Mouse (Mus musculus) liver, adult 2 months (tissue): ENCODE data around the gene Copg2. TPM values are rescaled to one million over a fixed set of nuclear protein-coding genes. Genes with fewer than 3 reads are reported as not detected.

Experiments
- DNase-seq: peaks from one replicate; pipeline ENCODE4 v3.0.0-alpha.2; 2011; ENCODE audit warnings: low read depth, low spot score; ENCODE audit errors: extremely low read depth
- H3K27ac ChIP-seq: fragments of 200-500 bp; replicated peaks from 2 replicates; pipeline ENCODE4 v1.5.1; 2012; ENCODE audit warnings: low read depth, mild to moderate bottlenecking, control low read depth, inconsistent platforms, low read length; ENCODE audit not compliant: insufficient read depth
- H3K27me3 ChIP-seq: fragments of 200-500 bp; 2 replicates; pipeline ENCODE4 v1.6.1; 2012; ENCODE audit warnings: mild to moderate bottlenecking, moderate library complexity, low read length, inconsistent platforms; ENCODE audit not compliant: control insufficient read depth, insufficient read depth
- H3K36me3 ChIP-seq: fragments of 200-500 bp; 2 replicates; pipeline ENCODE4 v1.6.1; 2012; ENCODE audit warnings: low read length, inconsistent platforms; ENCODE audit not compliant: control insufficient read depth, insufficient read depth
- H3K4me1 ChIP-seq: fragments of 200-500 bp; 2 replicates; pipeline ENCODE4 v1.6.1; 2011; ENCODE audit warnings: low read length; ENCODE audit not compliant: control insufficient read depth, insufficient read depth
- H3K4me3 ChIP-seq: fragments of 200-500 bp; 2 replicates; pipeline ENCODE4 v1.5.1; 2011; ENCODE audit warnings: low read depth, mild to moderate bottlenecking, control low read depth, low read length, moderate library complexity; ENCODE audit not compliant: insufficient read depth
- H3K79me2 ChIP-seq: fragments of 200-500 bp; 2 replicates; pipeline ENCODE4 v1.6.1; 2012; ENCODE audit warnings: inconsistent platforms, mild to moderate bottlenecking, low read length, moderate library complexity; ENCODE audit not compliant: control insufficient read depth, insufficient read depth
- H3K9ac ChIP-seq: fragments of 200-500 bp; 2 replicates; pipeline ENCODE4 v1.6.1; 2012; ENCODE audit warnings: low read depth, mild to moderate bottlenecking, control low read depth, inconsistent platforms, low read length
- CTCF ChIP-seq: fragments of 200-500 bp; IDR thresholded peaks from 2 replicates; pipeline ENCODE4 v1.5.1; 2011; ENCODE audit warnings: low read depth, low read length, control low read depth
- POLR2A ChIP-seq: fragments of 200-500 bp; IDR thresholded peaks from 2 replicates; pipeline ENCODE4 v1.6.1; 2011; ENCODE audit warnings: low read length, control low read depth; ENCODE audit not compliant: insufficient read depth; ENCODE audit errors: extremely low read depth
- WGBS: fragments of 180-500 bp; shearing (Covaris S2); methylation state at CpG from one replicate; pipeline ENCODE4 v1.1.7; 2018; 5-methylcytosine and 5-hydroxymethylcytosine counted together
- polyA plus RNA-seq: library from polyadenylated mRNA; depleted of rRNA; stranded (reverse); fragments of >200 nt; gene quantifications from 2 replicates; pipeline ENCODE4 v1.2.3, GENCODE M21; 2012
- total RNA-seq: library from RNA; depleted of rRNA; stranded (reverse); fragments of >200 nt; gene quantifications from 2 replicates; pipeline ENCODE4 v1.2.3, GENCODE M21; 2014

Copg2 gene
- total and polyA plus RNA-seq, 2 experiments = 7.5 to 26.9 TPM

DNA sequence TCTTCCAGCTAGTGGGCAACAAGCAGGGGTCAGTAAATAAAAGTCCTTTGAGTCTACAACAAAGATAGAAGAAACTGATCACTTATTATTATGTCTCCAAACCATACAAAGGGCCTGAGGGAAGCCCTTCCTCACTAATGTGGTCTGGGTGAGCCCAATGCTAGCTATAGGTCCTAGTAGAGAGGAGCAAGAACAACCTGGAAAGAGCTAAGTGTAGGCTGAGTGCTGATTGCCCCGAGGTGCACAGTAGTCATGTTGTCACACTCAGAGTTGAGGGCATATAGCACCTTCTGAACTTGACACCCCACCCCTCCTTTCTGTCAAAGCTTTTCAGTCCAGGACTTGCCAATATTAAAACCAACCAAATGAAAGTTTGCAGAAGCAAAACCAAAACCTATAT, 146.7 kb downstream of the Copg2 start:
- peaks cover 27% of the 10 kb centered on the region for H3K36me3 ChIP-seq
- no peak overlapping the region for H3K27ac ChIP-seq
- H3K27me3 ChIP-seq = no peaks in the 10 kb centered on the region
- H3K9ac ChIP-seq = no peak overlapping the region
- no peak overlapping the region for H3K4me3 ChIP-seq
- 74% methylated on average over 1 of the region's 1 CpGs for WGBS
- no peak for DNase-seq
- TF ChIP-seq CTCF (no peak), POLR2A (no peak)
- H3K4me1 ChIP-seq = no peaks in the 10 kb centered on the region
- H3K79me2 ChIP-seq = no peaks in the 10 kb centered on the region

DNA sequence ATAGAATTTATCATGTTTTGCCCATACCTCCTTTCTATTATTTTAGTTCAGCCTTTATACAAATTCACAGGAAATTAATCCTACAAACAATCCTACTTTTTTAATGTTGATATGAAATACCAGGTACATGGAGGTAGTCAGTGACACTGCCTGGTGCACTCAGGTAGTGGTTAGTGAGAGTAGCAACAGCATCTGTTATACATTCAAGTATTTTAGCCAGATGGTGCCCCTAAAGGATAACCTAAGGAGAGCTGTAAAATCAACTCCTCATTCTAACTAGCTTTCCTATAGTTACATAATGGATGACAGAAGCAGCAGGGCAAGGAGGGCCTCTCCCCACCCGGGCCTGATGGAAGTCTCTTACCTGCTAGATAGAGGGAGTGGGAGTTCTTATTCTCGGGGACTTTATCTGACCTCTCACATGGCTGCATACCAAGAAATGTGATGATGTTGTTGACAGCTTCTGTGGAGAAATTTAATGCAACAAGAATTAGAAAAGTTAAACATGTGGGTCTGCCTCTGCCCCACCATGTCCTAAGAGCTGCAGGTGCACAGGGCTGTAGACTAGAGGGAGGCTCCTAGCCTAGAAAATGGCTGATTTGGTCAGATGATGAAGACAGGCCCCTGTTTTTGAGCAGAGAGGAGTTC, 147.4 kb downstream of the Copg2 start:
- Histone ChIP-seq H3K4me1 (no peaks in the 10 kb centered on the region), H3K36me3 (peaks cover 30% of the 10 kb centered on the region), H3K27ac (no peak overlapping the region), H3K79me2 (no peaks in the 10 kb centered on the region), H3K9ac (no peak overlapping the region), H3K4me3 (no peak overlapping the region), H3K27me3 (no peaks in the 10 kb centered on the region)
- 85% methylated on average over 2 of the region's 2 CpGs for WGBS
- no peak for TF ChIP-seq CTCF
- no peak for TF ChIP-seq POLR2A
- no peak for DNase-seq

DNA sequence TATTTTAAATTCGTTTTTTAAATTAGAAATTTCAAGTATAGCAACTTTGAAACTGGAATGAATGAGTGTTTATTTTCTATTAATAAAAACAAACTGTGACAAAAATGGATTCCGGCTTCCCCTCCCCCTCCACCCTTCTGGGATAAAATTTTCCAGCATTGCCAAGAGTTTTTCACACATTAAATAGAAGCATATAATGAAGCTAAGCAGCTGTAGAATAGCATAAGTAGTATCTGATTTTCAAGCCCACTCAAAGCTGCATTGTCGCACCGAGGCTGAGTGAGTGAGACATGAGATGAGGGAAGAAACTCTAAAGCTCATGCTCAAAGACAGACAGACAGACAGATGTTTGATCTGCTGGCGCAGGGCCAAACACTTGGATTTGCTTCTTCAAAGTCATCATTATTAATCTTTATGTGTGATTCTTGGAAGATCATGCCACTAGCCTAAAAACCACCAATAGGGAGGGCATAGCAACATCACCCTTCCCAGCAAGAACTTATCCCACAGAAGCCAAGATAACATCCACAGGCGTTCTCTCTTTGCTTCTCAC, 148.2 kb downstream of the Copg2 start:
- no peak overlapping the region for H3K27ac ChIP-seq

DNA sequence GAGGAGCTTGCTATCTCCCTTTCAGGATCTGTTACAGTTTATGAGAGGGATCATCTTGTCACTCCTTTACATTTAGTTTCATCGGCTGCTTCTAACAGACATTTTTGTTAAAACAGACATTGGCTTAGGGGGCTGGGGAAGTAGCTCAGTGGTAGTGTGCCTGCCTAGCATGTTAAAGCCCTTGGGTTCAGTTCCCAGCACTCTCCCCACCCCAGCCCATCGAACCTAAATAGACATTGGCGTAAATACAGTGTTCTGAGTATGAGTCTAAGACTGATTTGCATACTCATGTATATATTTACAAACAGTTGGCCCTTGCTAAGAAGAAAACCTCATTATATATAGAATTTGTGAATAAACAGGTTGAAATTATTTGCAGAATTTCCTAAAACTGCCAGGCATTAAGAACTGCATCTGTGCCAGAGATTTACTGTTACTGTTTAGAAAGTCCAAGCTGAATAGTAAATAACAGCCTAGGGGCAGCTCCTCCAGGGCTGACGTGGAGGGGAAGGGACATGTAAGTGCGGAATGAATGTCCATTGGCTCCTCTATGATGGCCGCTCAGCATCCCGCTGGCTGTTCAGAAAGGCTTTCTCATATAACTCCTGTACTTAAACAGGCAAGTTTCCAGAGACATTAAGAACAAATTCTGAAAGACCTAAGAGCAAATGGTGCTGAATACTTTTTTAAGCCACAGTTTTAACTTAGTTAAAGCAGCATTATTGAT, 148.8 kb downstream of the Copg2 start:
- DNase-seq = no peak
- 93% methylated on average over 7 of the region's 7 CpGs for WGBS
- no peak for TF ChIP-seq POLR2A

More for the DNA sequence above, 148.2 kb downstream of the Copg2 start:
- Histone ChIP-seq H3K79me2 (no peaks in the 10 kb centered on the region), H3K27me3 (no peaks in the 10 kb centered on the region), H3K4me3 (no peak overlapping the region), H3K4me1 (no peaks in the 10 kb centered on the region), H3K36me3 (peaks cover 33% of the 10 kb centered on the region), H3K9ac (no peak overlapping the region)
- TF ChIP-seq CTCF (no peak), POLR2A (no peak)
- no peak for DNase-seq
- WGBS = 93% methylated on average over 6 of the region's 6 CpGs

DNA sequence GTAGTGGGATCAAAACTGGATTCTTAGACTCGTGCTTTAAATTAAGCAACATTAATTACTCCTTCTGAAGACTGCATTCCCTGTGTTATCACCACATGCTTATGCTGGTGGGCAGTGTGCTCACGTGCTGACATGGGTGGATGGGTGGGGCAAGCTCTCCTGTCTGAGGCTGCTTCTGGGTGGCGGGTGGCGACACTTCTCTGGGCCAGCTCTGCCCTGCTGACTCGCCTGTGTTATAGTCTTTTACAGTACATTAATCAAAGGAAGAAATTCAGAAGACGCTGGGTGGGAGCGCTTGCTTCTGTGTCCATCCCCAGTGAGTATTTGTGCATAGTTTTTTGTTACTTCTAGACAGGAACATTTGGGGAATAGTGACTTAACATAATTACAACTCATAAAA, 151.0 kb downstream of the Copg2 start:
- Histone ChIP-seq H3K36me3 (peaks cover 35% of the 10 kb centered on the region), H3K9ac (no peak overlapping the region), H3K4me1 (no peaks in the 10 kb centered on the region), H3K79me2 (no peaks in the 10 kb centered on the region), H3K27ac (no peak overlapping the region), H3K4me3 (no peak overlapping the region), H3K27me3 (no peaks in the 10 kb centered on the region)
- DNase-seq = no peak
- WGBS = 87% methylated on average over 7 of the region's 7 CpGs
- TF ChIP-seq POLR2A = no peak
- no peak for TF ChIP-seq CTCF

More for the DNA sequence above, 148.8 kb downstream of the Copg2 start:
- Histone ChIP-seq H3K27me3 (no peaks in the 10 kb centered on the region), H3K9ac (no peak overlapping the region), H3K4me1 (no peaks in the 10 kb centered on the region), H3K79me2 (no peaks in the 10 kb centered on the region), H3K36me3 (peaks cover 35% of the 10 kb centered on the region), H3K27ac (no peak overlapping the region), H3K4me3 (no peak overlapping the region)

DNA sequence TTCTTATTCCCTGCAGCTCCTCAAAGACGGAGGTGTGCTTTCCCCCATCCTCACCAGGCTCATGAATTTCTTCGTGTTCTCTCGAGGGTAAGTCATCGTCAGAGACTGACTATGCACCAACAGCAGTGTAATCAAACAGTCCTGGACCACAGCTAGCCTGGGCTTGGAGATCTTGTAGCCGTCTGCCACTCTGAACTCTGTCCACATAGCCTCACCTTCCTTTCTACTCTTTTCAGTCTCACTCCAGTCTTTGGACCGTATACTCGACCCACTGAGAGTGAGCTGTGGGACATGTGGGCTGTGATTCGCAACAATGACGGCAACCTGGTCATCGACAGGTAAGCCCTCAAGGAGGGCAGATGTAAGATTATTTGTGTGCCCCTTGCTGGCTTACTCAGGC, 151.7 kb downstream of the Copg2 start:
- H3K27ac ChIP-seq = no peak overlapping the region
- DNase-seq = no peak
- peaks cover 31% of the 10 kb centered on the region for H3K36me3 ChIP-seq
- no peaks in the 10 kb centered on the region for H3K27me3 ChIP-seq
- TF ChIP-seq POLR2A (no peak), CTCF (no peak)
- 89% methylated on average over 10 of the region's 10 CpGs for WGBS
- no peaks in the 10 kb centered on the region for H3K4me1 ChIP-seq
- H3K79me2 ChIP-seq = no peaks in the 10 kb centered on the region
- no peak overlapping the region for H3K4me3 ChIP-seq
- H3K9ac ChIP-seq = no peak overlapping the region
